Mouse (Mus musculus) heart, embryonic 10.5 days (tissue): Measurements from ENCODE around the gene Bub1b. TPM values are rescaled to one million over a fixed set of nuclear protein-coding genes. Genes with fewer than 3 reads are reported as not detected.
A peak's percentile ranks its signal among the peaks of the same experiment; 100 is the strongest.

Source experiments
- DNase-seq: peaks from one replicate; pipeline ENCODE4 v3.0.0-alpha.2; 2017; ENCODE audit warnings: low spot score
- H3K27ac ChIP-seq: fragments of 300-500 bp; sonication (generic); 2 replicates; pipeline ENCODE4 v1.5.1; 2016; ENCODE audit warnings: mild to moderate bottlenecking
- H3K27me3 ChIP-seq: fragments of 300-500 bp; sonication (generic); 2 replicates; pipeline ENCODE4 v1.6.1; 2016; ENCODE audit warnings: mild to moderate bottlenecking; ENCODE audit not compliant: poor library complexity, insufficient read depth, severe bottlenecking
- H3K36me3 ChIP-seq: fragments of 300-500 bp; sonication (generic); 2 replicates; pipeline ENCODE4 v1.6.1; 2016; ENCODE audit warnings: mild to moderate bottlenecking, moderate library complexity
- H3K4me1 ChIP-seq: fragments of 300-500 bp; sonication (generic); 2 replicates; pipeline ENCODE4 v1.6.1; 2016; ENCODE audit warnings: mild to moderate bottlenecking
- H3K4me3 ChIP-seq: fragments of 300-500 bp; sonication (generic); 2 replicates; pipeline ENCODE4 v1.5.1; 2016; ENCODE audit warnings: mild to moderate bottlenecking, moderate library complexity
- H3K9me3 ChIP-seq: fragments of 300-500 bp; sonication (generic); 2 replicates; pipeline ENCODE4 v1.6.1; 2016; ENCODE audit warnings: mild to moderate bottlenecking, moderate library complexity
- WGBS: fragments of 180-500 bp; shearing (Covaris S2); methylation state at CpG from one replicate; pipeline ENCODE4 v1.1.7; 2016; 5-methylcytosine and 5-hydroxymethylcytosine counted together
- polyA plus RNA-seq: library from polyadenylated mRNA; unstranded; fragments of >200 nt; fragmentation: Nextera tagmentation; extraction: Ambion mirVana; gene quantifications from 2 replicates; pipeline ENCODE4 v1.2.1, GENCODE M21; 2016

The Bub1b gene
- polyA plus RNA-seq, 1 experiment from 2014 or later: 101 TPM

DNA sequence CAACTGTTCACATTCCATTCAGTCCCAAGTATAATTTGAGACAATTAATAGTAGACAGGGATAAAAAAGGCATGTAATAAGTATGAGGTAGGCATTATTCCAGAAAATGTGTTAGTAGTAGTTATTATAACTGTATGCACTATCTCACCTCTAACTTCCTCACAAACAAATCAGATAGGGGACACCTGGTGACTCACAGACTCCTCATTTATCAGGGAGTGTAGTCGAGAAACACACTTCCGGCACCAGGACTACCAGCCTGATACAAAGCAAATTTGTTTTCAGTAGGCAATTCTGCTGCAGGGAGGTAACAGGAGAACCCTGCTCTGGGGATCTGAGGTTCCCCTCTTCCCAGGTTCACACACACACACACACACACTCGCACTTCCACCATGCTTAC, 24.9 kb upstream of the Bub1b start:
- DNase-seq: no peak
- H3K9me3 ChIP-seq: no peaks in the 10 kb centered on the region
- H3K4me3 ChIP-seq: no peak overlapping the region
- H3K27ac ChIP-seq: no peak overlapping the region
- H3K36me3 ChIP-seq: no peaks in the 10 kb centered on the region
- no peaks in the 10 kb centered on the region for H3K27me3 ChIP-seq
- H3K4me1 ChIP-seq: no peaks in the 10 kb centered on the region
- WGBS: 73% methylated on average over 3 of the region's 3 CpGs

DNA sequence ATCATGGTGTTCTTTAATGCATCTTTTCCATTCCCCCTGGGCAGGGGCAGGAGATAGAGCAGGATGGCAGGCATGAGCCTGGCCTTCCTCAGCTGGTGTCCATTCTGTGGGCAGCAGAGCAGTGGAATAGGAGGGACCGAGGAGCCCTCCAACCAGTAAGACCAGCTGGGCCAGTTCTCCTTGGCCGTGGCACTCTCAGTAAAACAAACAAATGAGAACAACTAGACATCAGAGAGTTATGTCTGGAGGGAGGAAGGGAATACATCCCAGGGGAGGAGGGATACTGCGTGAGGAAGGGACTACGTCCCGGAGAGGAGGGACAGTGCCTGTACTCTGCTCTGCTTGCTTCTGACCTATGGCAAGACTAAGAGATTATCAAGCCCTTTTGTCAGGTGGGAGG, 12.0 kb upstream of the Bub1b start:
- Histone ChIP-seq H3K27ac (no peak overlapping the region), H3K4me3 (no peak overlapping the region), H3K9me3 (no peaks in the 10 kb centered on the region), H3K4me1 (no peaks in the 10 kb centered on the region), H3K27me3 (no peaks in the 10 kb centered on the region), H3K36me3 (no peaks in the 10 kb centered on the region)
- no peak for DNase-seq
- WGBS: 82% methylated on average over 5 of the region's 5 CpGs

DNA sequence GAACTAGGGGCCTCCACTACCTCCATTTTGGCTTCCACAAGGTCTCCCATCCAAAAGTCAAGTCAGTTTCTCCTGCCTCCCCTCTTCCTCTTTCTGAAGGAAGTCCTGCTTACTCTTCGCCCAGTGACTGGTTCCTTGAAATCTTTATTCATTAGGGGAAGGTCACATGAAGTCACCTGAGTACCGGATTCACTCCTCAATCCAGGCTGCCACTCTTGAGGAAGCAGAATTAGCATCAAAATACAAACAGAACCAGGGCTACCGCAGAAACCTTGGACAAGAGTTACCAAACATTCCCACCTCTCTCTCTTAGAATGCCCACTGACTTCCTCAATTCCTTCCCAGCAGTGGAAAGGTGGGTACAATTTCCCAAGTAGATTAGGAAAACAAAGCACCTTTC, 10.3 kb upstream of the Bub1b start:
- Histone ChIP-seq H3K4me3 (no peak overlapping the region), H3K9me3 (no peaks in the 10 kb centered on the region), H3K36me3 (no peaks in the 10 kb centered on the region), H3K27me3 (no peaks in the 10 kb centered on the region), H3K4me1 (no peaks in the 10 kb centered on the region), H3K27ac (no peak overlapping the region)
- 71% methylated on average over 3 of the region's 3 CpGs for WGBS
- no peak for DNase-seq

DNA sequence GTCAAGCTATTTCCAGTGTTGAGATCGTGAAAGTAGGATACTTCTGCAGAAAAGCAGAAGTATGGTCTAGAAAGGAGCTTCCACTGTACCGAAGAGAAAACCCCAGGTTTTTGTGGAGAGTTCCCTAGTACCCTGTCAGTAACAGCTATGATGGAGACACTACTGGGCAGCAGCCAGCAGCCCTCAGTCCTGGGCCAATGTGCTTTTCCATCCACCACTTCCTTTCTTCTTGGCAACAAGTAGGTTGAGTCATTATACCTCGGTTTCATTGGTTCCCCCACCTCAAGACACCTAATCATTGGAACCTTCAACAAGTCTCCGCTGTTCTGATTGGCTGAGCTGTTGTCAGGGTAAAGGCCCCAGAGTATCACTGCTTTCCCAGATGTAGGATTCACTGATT, 6.9 kb upstream of the Bub1b start:
- WGBS: 75% methylated on average over 4 of the region's 4 CpGs
- no peaks in the 10 kb centered on the region for H3K36me3 ChIP-seq
- H3K9me3 ChIP-seq: no peaks in the 10 kb centered on the region
- no peak for DNase-seq
- H3K27ac ChIP-seq: no peak overlapping the region
- H3K4me3 ChIP-seq: no peak overlapping the region
- no peaks in the 10 kb centered on the region for H3K4me1 ChIP-seq
- H3K27me3 ChIP-seq: no peaks in the 10 kb centered on the region

DNA sequence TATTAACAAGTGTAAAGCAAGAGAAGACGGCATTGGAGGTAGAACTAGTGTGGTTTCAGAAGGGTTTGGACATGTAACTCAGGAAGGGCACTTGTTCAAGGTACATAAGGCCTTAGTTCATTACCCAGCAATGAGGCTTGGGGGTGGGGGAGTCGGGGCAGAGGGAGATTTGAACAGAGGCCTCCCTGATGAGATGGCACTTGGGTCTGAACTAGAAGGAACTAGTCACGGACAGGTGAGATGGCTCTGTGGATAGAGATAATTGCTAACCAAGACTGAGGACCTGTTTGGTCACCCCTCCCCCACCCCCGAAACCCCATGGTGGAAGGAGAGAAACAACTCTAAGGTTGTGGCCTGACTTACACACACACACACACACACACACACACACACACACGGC, 1.1 kb downstream of the Bub1b start:
- 35% methylated on average over 5 of the region's 5 CpGs for WGBS
- no peak for DNase-seq
- Histone ChIP-seq H3K27me3 (no peaks in the 10 kb centered on the region), H3K4me1 (peaks cover 28% of the 10 kb centered on the region), H3K27ac (peak overlapping the region; percentile 91), H3K36me3 (peaks cover 42% of the 10 kb centered on the region), H3K4me3 (peak overlapping the region; percentile 88), H3K9me3 (no peaks in the 10 kb centered on the region)

DNA sequence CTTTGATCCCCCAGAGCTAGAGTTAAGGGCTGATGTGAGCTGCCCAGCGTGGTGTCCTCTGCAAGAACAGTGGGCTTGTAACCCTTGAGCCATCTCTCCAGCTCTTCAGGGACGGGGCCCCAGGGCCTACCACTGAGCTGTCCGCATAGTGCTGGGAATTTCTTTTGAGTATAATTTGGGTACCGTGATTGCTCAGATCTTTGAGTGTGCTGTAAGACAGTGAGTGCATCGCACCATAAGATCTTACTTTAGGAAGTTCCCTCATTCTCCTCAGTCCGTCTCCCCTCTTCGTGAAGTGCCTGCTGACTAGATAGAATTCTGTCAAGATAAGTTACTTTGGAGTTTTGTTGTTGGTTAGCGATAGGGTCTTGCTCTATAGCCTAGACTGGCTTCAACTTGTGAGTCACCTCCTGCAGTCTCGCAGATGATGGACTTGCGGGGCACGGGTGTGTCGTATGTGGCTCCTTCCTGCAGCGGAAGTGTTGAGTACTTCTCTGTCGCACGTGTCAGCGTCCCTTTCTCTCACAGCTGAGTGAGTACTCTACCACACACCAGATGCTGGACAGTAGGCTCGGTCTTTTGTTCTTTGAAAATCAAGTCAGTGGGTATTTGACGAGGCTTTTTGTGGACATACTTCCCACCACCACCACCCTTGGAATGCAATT, 3.7 kb downstream of the Bub1b start:
- DNase-seq: no peak
- Histone ChIP-seq H3K27me3 (no peaks in the 10 kb centered on the region), H3K4me1 (peaks cover 28% of the 10 kb centered on the region), H3K27ac (no peak overlapping the region), H3K9me3 (no peaks in the 10 kb centered on the region), H3K36me3 (peaks cover 68% of the 10 kb centered on the region), H3K4me3 (no peak overlapping the region)
- WGBS: 69% methylated on average over 18 of the region's 18 CpGs

DNA sequence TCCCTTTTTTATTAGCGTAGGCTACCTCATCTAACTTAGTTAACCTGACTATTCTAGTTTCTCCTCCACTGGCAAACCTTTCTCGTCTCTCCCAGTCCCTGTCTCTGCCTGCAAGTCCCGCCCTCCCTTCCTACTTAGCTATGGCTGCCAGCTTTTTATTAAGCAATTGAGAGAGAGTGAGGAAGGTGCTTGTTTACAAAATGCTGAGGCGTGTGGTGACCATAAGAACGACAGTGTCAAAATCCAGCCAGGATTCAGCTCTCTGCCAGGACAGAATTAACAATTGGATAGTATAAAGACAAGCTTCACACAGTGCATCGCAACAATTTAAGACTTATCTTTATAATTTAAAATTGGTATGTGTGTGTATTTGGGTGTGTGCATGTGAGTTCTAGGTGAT, 6.1 kb downstream of the Bub1b start:
- peaks cover 25% of the 10 kb centered on the region for H3K4me1 ChIP-seq
- no peak for DNase-seq
- H3K4me3 ChIP-seq: no peak overlapping the region
- no peaks in the 10 kb centered on the region for H3K9me3 ChIP-seq
- 91% methylated on average over 6 of the region's 6 CpGs for WGBS
- no peaks in the 10 kb centered on the region for H3K27me3 ChIP-seq
- H3K36me3 ChIP-seq: peaks cover 91% of the 10 kb centered on the region
- no peak overlapping the region for H3K27ac ChIP-seq

DNA sequence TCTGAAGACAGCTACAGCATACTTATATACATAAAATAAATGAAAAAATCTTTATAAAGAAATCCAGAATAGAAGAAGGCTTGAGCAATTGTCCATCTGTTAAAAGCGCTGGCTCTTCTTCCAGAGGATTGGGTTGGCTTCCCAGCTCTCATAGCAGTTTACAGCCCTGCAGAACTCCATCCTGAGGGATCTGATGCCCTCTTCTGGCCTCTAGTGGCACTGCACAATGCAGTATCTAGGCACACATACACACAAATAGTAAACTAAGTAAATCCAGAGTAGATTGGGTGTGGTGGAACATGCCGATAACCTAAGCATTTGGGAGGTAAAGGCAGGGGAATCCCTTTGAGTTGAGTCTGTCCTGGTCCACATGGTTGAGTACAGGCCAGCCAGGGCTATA, 8.0 kb downstream of the Bub1b start:
- H3K9me3 ChIP-seq: no peaks in the 10 kb centered on the region
- no peak for DNase-seq
- WGBS: 90% methylated on average over 2 of the region's 2 CpGs
- peaks cover 97% of the 10 kb centered on the region for H3K36me3 ChIP-seq
- H3K4me3 ChIP-seq: no peak overlapping the region
- H3K27ac ChIP-seq: no peak overlapping the region
- peaks cover 8% of the 10 kb centered on the region for H3K4me1 ChIP-seq
- no peaks in the 10 kb centered on the region for H3K27me3 ChIP-seq

DNA sequence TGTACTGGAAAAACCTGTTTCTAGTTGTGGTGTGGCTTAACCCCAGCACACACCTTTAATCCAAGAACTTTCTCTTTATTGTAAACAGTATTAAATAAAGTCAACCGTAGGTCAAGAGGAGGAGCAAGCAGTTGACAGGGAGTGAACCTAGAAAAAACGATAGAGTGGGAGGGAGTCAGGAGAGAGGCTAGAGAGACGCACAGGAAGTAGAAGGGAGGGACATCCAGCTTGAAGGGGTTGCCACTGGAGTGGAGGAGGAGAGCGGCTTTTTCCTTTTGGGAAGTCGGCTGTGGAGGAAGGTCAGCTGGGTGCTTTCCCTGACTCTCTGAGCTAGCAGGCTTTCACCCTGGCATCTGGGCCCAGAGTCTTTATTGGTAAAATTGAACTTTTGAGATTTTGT, 9.0 kb downstream of the Bub1b start:
- Histone ChIP-seq H3K27ac (no peak overlapping the region), H3K27me3 (no peaks in the 10 kb centered on the region), H3K36me3 (peaks cover 96% of the 10 kb centered on the region), H3K9me3 (no peaks in the 10 kb centered on the region), H3K4me1 (no peaks in the 10 kb centered on the region), H3K4me3 (no peak overlapping the region)
- no peak for DNase-seq
- WGBS: 84% methylated on average over 5 of the region's 5 CpGs

DNA sequence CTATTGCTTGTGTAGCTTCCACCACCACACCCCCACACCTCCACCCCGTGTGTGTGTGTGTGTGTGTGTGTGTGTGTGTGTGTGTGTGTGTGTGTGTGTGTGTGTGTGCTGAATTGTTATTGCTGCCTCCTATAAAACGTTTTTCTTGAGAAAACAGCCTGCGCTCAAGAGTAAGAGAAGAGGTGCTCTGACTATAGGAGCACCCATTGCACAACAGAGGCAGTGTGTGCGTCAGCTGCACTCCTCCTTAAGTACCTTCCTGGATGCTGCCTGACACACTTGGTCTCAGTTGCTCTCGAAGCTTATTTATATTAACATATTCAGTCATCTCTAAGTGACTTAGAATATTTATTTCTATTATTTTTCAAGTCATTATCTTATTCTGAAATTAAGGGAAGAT, 20.0 kb downstream of the Bub1b start:
- Histone ChIP-seq H3K9me3 (no peaks in the 10 kb centered on the region), H3K27ac (no peak overlapping the region), H3K4me3 (no peak overlapping the region), H3K36me3 (peaks cover 99% of the 10 kb centered on the region), H3K27me3 (no peaks in the 10 kb centered on the region), H3K4me1 (no peaks in the 10 kb centered on the region)
- DNase-seq: no peak
- 89% methylated on average over 5 of the region's 5 CpGs for WGBS

DNA sequence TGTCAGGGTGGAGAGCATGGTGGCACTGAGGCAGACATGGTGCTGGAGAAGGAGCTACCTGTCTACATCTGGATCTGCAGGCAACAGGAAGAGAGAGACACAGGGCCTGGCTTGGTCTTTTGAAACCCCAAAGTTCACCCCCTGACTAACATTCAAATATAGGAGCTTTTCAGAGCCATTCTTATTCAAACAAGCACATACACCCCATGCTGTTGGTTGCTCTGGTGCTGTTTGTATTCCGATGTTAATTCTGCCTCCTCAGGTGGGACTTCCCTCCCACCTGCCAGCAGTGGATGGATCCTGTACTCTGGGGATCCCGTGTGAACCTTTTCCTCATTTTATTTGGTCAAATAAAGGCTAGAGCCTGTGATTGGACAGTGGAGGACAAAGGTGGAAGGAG, 22.1 kb downstream of the Bub1b start:
- no peaks in the 10 kb centered on the region for H3K9me3 ChIP-seq
- H3K4me3 ChIP-seq: no peak overlapping the region
- H3K36me3 ChIP-seq: peaks cover 93% of the 10 kb centered on the region
- 72% methylated on average over 2 of the region's 2 CpGs for WGBS
- no peaks in the 10 kb centered on the region for H3K27me3 ChIP-seq
- DNase-seq: no peak
- no peak overlapping the region for H3K27ac ChIP-seq
- no peaks in the 10 kb centered on the region for H3K4me1 ChIP-seq

DNA sequence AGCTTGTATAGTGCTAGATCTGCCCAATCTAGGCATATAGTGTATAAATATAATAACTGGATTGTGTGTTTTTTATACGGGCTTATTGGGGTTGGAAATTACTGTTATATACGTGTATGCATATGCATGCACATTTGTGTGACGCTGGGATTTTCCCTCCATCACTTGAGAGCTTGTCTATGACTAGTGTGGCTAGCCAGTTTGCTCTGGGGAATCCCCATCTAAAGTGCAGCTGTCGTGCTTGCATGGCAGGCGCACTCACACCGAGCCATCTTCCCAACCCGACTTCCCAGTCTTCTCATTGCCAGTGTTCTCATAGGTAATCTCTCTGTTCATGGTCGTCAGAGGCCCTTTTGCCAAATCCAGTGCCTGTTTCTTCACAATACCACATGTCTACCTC, 22.6 kb downstream of the Bub1b start:
- Histone ChIP-seq H3K4me3 (no peak overlapping the region), H3K27me3 (no peaks in the 10 kb centered on the region), H3K36me3 (peaks cover 93% of the 10 kb centered on the region), H3K9me3 (no peaks in the 10 kb centered on the region), H3K4me1 (no peaks in the 10 kb centered on the region), H3K27ac (no peak overlapping the region)
- 87% methylated on average over 8 of the region's 8 CpGs for WGBS
- DNase-seq: no peak

DNA sequence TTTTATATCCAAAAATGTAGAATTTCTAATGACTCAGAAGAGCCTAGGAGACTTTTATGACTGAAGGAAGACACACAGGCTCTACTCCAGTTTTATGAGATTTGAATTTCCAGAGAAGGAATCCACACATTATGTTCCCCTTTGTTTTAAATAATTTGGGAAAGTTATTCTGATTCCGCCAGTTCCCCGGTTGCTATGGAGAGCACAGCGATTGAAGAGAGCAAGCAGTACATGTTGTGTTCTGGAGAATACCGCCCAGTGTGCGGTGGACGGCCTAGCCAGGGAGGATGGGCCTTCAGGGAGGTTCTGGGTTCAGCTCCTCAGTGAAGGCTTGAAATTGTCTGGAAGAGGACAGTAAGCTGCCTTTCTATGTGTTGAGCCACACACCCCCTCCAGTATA, 31.3 kb downstream of the Bub1b start:
- H3K27ac ChIP-seq: no peak overlapping the region
- 97% methylated on average over 6 of the region's 6 CpGs for WGBS

DNA sequence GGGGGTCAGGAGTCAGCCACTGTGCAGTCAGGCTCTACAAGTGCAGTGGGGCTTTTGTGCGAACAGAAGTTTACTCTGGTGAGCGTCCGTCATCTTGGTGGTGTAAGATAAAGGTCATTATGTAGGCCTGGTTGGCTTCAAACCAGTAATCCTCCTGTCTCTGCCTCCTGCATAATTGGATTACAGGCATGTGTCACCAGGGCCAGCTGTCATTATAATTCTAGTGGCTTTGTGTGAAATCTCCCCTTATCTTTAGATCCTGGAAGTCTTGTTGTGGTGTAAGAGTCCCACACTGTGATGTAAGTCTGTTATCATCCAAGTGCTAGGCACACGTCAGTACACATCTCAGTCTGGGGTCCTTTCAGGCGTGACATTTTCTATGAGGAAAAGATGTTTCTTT, 35.4 kb downstream of the Bub1b start:
- Histone ChIP-seq H3K4me1 (0 out of 2 replicates have a peak, but pooled peaks cover 3% of the 10 kb centered on the region), H3K27ac (no peak overlapping the region), H3K36me3 (peaks cover 96% of the 10 kb centered on the region), H3K9me3 (no peaks in the 10 kb centered on the region), H3K4me3 (no peak overlapping the region), H3K27me3 (no peaks in the 10 kb centered on the region)
- 34% methylated on average over 5 of the region's 5 CpGs for WGBS
- DNase-seq: no peak

More for the DNA sequence above, 31.3 kb downstream of the Bub1b start:
- DNase-seq: no peak
- Histone ChIP-seq H3K4me3 (no peak overlapping the region), H3K9me3 (no peaks in the 10 kb centered on the region), H3K27me3 (no peaks in the 10 kb centered on the region), H3K36me3 (peaks cover 91% of the 10 kb centered on the region), H3K4me1 (0 out of 2 replicates have a peak, but pooled peaks cover 3% of the 10 kb centered on the region)
